Mouse (Mus musculus): ENCODE results near the gene Adcy5. TPM values are rescaled to one million over a fixed set of nuclear protein-coding genes. Genes with fewer than 3 reads are reported as not detected.
A peak's percentile ranks its signal among the peaks of the same experiment; 100 is the strongest.

Adcy5 gene
- total RNA-seq, 2 experiments from 2014 or later, result 122 to 142 TPM

DNA sequence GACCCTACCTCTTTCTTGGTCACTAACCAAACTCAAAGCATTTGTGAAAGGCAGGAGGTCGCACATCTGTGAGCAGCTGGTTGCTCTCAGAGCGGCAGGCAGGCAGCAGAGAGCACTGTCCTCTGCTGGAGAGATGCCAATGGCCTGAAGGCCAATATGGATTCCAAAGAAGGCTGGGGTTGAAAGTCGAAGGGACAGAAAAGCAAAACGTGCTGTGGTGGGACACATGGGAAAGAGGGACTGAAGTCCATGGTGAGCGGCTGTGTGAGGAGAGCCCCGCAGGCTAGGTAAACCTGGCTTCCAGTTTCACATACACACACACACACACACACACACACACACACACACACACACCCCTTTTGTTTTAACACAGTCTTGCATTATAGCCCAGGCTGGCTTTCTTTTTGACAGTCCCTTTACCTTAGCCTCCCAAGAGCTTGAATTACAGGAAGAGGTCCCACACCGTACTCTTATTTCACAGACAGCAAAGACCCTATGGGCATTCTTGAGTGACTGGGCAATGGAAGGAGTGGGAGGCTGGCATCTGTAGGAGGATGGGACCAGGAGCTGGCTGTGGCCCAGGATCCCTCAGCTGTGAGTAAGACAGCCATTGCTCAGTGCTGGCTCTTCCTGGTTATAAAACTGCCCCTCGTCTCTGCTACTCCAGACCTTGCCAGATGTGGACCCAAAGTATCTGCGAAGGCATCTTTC lies 45.9 kb downstream of the Adcy5 start:
- peak in 1 of 2 experiments; percentile 44 for DNase-seq (ENCODE audit: low spot score in 2 of 2)

DNA sequence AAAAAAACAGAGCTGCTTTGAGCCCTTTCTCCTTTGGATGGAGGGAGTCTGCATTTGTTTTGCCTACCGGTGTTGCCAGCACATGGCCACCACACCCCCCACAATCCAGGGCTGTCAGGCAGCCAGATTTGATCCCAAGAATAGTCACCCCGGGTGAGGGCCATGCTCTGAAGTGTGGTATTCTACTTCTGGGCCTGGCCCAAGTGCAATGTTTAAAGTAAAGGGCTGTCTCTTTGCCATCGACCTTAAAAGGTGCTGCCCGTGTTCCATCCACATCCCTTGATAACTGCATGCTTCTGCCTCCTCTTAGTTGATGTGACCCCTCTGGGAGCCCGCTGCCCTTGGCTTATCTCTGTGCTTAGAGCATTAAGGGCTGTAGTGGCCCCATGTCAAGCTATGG lies 46.6 kb downstream of the Adcy5 start:
- DNase-seq (ENCODE audit: low spot score in 2 of 2), result no peak

DNA sequence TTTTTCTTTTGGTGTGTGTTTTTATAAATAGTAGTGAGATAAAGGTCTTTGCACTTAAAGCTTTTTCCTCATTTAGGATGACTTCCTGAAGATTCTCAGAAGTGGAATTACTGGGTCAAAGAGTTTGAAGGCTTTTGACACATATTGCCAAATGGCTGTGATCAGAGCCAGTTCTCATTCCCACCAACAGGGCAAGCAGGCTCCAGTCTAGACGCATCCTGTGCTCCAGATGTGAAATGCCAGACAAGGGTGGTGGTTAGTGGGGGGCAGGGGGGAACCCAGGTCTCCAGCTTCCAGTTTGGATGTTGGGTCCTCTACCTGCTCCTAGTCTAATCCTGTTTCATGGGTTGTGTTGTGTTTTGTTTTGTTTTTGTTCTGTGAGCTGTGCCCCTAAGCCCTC lies 48.8 kb downstream of the Adcy5 start:
- no peak for DNase-seq (ENCODE audit: low spot score in 2 of 2)

DNA sequence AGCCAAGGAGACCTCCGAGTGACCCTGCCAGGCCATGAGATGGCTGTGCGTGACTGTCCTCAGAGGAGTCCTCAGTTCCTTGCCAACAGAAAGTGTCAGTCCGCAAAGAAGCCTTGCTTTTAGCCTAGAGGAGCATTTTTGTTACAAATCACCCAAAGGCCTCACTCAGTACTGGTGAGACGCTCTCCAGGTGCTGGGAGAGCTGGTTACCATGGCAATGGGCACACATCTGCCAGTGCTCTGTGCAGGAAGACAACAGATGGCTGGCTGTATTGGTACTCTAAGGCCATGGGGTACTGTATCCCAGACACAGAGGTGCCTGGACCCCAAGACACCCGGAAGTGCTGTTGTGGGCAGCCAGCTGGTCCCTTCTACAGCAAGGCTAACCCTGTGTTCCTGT lies 51.0 kb downstream of the Adcy5 start:
- no peak for DNase-seq (ENCODE audit: low spot score in 2 of 2)

DNA sequence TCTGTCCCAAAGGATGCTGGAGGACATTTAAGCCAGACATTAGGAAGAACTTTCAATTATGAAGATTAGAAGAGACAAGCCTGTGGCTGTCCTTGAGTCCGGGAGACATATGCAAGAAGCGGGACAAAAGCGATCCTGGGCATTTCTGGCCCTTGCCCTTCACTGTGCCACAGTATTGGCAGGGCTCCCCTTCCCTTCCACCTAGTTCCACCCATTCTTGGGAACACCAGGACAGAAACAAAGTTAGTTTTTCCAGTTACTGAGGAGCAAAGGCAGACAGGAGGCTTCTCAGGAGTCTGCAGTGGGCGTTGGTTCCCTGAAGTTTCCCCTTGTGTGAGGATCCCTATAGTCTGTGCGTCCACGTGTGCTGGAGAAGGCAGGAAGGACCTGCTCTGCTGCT lies 51.7 kb downstream of the Adcy5 start:
- no peak for DNase-seq (ENCODE audit: low spot score in 2 of 2)

DNA sequence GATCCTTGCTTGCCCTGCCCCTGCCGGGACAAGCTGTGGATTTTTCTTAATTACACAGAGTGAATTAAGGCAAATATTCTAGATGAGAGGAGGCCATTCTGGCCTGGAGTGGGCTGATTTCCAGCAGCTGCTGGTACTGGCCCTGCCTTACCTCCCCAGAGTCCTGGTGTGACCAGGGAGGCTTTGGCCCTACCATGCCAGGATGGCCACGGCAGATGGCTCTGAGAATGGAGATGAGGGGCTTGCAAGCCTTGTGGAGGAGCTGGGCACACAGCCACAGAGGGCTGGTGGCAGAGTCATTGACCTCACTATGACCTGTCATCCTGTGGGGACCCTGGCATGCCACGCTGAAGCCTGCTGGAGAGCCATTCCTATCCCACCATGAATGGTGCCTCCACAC lies 54.1 kb downstream of the Adcy5 start:
- DNase-seq (ENCODE audit: low spot score in 2 of 2), result no peak

DNA sequence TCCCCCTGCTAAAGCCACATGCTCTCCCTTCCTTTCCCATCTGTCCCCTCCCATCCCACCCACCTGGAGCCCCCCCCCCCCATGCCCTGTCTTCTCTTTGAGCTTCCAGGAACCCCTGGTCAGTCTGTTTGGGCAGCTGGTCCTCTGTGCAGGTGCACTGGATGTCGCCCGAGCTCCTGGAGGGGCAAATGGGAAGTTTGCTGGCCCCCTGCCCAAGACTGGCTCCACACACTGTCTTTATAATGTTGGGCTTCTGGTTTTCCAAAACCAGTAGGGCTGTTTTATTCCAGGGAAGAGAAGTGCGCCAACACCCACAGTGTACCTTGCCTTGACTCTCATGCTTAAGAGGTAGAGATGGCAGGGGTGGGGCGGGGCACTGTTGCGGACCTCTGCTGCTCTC lies 55.1 kb downstream of the Adcy5 start:
- no peak for DNase-seq (ENCODE audit: low spot score in 2 of 2)

DNA sequence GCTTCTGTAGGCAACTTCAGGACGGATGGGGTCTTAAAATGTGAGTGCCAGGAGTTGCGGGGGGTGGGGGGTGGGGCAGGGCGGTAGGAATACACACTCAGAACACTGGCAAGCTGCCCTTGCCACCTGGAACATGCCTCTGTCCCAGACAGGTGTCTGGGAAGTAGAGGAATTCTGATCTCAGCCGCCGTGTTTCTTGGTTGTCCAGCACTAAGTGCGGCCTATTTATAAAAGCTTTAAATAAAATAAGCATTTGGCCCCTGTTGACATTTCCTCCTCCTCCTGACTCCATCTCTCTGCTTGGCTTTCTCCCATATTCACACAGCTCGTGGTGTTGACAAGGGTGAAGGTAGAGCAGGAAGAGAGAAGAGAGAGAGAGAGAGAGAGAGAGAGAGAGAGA lies 60.4 kb downstream of the Adcy5 start:
- DNase-seq (ENCODE audit: low spot score in 2 of 2), result no peak

DNA sequence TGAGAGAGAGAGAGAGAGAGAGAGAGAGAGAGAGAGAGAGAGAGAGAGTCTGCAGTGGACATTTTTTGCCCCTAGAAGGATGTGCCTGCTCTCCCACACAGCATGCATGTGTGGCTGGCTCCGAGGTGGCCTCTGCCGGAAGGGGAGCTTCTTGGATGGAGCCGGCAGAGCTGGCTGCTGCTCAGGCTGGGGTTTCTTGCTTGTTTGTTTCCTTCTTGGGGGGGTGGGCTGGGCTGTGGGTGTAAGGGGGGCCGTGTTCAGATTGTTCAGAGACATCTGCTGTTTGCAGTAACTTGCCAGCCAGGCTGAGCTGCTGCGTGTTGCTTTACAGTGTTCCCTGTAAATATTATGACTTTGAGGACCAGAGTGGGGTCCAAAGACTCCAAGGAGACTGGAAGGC lies 60.8 kb downstream of the Adcy5 start:
- DNase-seq (ENCODE audit: low spot score in 2 of 2), result no peak

DNA sequence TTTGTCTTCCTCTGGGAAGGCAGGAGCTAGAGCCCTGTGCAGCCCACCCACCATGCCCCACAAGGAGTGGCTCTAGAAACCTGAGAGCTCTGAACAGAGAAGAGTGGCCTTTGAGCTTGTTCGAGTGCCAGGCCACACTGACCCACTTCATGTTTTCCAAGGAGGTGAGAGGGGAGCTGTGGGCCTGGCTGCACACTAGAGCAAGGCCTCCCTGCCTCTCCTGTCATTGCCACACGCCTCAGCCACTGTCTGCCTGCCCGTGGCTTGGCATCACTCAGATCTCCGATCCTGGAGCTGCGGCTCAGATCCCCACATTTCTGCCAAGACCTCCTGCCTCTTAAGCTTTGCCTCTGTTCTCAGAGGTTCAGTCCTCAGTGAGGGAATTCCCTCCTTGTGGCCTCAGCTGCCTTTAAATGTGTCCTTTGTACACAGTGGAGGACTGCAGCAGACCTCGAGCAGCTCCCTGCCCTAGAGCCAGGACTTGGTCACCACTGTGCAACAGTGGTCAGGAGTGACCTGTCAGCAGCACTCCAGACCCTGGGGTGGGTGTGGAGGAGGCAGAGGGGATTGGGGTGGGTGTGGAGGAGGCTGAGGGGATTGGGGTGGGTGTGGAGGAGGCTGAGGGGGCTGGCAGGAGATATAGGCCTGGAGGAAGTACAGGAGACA lies 62.3 kb downstream of the Adcy5 start:
- DNase-seq (ENCODE audit: low spot score in 2 of 2), result no peak

DNA sequence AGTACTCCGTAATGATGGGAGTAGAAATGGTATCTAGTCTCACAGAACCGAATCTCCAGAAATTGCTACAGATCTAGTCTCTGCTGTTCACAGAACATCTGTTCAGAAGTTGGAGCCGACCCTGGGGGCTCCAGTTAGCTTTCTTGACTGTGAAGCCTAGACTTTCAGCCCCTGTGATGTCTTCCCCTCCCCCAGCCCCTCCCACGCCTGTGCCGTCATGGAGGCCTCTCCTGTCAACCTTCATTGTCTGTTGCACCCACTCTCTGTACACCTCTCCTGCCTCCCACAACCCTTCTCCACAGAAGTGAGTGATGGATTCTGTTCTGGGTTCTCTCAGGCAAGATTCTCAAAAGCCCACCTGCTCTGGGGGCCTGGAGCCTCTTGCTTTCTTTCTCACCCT lies 65.7 kb downstream of the Adcy5 start:
- no peak for DNase-seq (ENCODE audit: low spot score in 2 of 2)

DNA sequence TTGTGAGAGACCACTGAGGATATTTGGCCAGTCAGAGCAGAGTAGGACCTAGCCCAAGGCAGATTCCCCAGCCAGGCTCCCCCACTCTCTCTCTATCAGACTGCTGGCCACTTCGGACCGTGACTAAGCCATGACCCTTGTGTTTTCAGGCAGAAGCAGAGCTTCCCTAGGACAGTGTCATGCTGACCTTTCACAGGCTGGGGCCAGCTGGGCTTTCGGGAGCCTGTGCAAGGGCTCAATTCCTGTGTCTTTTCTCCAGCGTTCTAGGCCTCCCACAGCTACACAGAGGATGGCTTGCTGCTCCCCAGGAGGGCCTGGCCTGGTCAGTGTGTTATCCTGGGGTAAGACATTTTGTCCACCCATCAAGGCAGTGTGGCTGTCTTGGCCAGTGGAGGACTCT lies 66.9 kb downstream of the Adcy5 start:
- no peak for DNase-seq (ENCODE audit: low spot score in 2 of 2)

DNA sequence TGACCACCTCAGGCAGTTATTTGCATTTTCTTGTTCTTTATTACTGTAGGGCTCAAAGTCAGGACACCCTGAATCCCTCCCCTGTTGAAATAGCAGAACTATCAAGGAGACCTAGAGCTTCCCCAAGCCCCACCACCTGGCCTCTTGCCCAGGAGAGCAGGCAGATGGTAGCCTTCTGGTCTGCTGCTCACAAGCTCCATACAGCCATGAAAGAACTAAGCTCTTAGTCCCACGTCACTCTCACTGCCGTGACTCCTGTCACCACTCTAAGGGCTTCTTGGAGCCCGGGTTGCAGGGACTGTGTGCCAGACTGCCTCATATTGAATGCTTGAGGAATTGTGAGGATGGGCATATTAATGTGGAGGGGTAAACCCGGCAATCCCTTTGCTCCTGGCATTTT lies 69.3 kb downstream of the Adcy5 start:
- DNase-seq (ENCODE audit: low spot score in 2 of 2), result no peak

DNA sequence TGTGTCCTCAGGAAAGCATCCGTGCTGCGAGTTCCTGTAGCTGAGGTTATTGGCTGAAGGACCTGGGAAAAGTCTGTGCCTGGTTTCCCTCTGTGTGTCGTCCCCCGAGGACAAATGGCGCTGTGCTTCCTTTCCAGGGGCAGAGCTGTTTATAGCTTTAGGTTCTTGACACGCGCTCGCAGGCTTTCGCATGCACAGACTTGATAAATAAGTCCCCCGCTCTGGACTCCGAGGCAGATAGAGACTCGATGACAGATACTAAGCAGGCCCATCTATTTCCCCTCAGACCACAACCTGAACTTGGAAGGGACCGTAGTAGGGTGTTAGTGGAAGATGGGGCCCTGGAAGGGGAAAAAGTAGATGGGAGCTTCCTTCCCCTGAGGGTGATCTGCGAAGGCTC lies 70.0 kb downstream of the Adcy5 start:
- DNase-seq (ENCODE audit: low spot score in 2 of 2), result no peak

DNA sequence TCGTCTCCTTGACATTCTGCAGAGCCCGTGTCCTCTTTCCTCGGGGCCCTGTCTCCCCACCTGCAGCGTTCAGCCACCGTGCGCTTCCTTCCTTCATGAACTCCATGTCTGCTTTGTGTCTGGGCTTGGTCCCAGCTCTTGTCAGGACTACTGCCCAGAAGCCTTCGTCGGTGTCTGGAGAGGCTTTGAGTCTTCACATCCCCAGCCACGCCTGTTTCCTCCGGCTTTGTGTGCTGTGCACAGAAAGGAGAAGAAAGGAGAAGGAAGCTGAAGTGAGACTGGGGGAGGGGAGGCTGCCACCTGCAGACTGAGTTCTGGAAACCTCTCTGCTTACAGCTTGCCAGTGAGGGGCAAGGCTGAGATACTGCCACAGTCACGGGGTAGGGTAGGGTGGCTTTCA lies 74.9 kb downstream of the Adcy5 start:
- no peak for DNase-seq (ENCODE audit: low spot score in 2 of 2)

DNA sequence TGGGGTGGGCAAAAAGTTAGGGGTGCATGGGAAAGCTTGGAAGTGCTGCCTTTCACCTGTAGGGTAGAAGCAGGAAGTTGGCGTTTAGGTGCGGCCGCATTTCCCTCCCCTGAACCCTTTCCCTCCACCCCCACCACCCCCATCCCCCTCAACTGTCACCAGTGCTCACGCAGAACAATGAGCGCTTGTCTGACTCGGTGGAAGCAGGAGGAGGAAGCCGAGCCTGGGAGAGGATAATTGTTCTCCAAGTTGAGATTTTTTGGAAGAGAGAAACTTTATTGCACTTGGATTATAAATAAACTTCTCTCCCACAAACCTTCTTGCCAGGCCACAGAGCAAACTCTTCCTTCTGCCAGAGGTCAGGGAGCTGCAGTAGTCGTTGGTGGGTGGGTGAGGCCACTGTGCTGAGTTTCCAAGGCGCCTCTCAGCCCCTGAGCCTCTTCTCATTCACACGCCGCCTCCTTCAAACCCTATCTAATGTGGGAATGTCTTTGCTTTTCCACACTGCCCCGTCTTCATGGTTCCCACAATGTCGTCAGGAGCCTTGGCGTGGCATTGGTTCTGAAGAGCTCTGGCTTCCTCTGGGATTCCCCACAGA lies 77.6 kb downstream of the Adcy5 start:
- DNase-seq (ENCODE audit: low spot score in 2 of 2), result no peak

DNA sequence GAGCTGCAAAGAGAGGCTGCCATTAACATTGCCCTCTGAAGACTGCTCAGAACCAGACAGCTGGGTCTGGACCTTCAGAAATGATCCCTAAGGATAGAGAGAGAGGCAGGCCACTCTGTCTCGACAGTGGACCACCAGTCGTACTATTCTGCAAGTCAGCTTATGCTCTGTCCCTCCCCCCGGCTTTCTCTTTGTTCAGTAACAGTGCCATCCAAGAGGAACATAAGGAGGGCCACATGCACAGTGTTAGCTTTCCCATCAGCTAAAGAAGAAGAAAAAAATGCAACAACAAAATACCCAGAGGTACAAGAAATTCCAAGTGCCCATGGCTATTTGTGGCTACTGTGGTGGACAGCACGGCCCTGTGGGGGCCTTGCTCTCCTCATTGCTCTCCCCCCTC lies 78.7 kb downstream of the Adcy5 start:
- no peak for DNase-seq (ENCODE audit: low spot score in 2 of 2)

DNA sequence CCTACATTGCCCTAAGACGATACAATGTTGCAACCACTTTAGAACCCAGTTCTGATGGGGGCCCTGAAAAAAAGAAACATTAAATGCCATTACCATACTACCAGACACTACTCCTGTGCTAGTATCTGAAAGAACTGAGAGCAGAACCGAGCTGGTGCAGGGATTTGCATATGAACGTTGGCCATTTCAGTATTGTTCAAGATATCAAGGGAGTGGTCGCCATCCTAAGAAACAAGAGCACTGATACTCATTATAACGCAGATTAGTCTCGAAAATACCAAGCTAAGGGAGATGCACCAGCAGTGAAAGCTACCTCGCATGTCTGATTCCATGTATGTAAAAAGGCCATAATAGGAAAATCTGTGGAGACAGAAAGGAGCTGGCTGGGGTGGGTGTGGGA lies 82.4 kb downstream of the Adcy5 start:
- no peak for DNase-seq (ENCODE audit: low spot score in 2 of 2)

DNA sequence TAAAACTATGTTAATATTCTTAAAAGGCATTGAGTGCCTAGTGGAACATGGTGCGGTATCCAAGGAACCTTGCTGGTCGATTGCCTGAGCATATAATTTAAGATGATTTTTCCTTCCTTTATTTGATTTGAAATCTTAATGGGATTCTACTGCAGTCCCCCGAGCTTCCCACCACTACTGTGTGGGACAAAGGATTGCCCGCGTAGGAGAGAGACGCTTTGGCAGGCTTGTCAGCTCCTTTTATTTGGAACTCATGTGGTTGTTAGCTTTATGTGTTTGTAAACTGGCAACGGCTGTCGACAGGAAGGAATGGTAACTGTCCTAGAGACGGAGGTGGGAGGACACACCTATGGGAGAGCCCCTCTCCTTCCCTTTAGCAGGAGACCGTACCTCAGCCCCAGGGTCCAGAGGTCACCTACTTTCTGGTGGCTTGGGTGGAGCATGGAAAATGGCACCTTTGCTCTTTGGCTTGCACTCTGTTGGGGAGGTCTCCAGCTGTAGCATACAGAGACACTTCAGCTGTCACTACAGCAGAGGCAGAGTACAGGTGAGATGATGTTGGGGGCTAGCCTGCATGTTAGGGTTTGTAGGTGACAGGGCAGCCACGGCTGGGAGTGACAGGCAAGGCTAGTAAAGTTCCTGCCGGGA lies 84.8 kb downstream of the Adcy5 start:
- DNase-seq (ENCODE audit: low spot score in 2 of 2), result no peak

DNA sequence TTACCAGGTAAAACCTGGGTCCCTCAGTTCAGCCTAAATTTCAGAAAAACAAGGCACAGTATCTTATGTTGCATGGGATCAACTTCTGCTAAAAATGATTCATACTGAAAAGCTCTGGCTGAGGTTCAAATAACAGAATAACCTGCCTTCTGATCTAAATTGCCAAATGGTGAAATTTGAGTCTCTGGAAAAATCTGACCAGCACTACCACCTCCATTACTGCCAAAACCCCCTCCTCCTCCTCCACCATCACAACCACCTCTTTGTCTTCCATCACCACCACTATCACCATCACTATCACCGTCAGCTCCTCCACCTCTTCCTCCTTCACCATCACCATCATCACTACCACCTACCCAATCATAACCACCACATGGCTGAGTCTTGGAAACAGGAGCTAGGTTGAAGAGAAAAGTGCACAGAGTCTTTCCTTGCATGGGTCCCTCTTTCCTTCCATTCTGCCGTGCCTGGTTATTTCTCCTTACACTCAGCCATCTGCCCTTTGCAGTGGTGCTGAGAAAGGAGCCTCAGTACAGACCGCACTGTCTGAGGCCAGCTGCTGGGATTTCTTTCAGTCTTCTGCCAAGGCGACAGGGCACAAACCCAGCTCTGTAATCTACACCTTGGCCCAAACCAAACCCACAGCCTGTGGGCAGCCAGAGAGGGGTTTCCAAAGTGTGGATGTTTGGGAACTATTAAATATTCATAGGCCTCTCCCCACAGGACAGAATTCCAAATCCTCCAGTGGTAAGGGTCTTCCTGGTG lies 85.5 kb downstream of the Adcy5 start:
- no peak for DNase-seq (ENCODE audit: low spot score in 2 of 2)

DNA sequence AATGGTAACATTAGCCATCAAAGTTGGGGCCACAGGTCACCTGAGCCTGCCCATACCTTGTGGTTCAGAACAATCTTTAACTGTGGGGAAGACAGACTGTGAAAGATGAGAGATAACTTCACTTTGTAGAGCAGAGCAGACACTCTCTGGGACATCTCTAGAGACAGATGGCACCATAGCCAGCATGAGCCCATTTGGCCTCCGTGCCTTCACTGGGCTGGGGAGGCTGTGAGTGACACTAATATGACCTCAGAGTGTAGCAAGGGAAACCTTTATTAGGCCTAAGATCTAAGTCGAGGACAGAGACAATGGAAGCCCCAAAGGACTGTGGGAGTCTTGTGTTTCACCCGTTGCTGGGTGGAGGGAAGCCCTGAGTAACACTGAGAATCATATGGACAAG lies 92.7 kb downstream of the Adcy5 start:
- DNase-seq (ENCODE audit: low spot score in 2 of 2), result no peak

DNA sequence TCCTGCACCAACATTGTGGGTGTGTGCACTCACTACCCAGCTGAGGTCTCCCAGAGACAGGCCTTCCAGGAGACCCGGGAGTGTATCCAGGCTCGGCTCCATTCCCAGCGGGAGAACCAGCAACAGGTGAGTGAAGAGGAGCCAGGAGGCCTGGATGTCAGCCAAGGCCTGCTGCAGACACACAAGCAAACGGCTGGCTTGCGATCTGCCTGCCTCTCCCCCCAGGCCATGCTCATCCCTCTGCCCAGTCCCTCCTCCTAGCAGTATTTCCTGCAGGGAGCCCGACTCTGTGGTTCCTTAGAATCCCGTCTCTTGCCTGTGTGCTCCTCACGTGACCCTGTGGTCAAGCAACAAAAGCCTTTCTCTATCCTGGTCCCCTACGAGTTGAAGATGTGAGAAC lies 94.1 kb downstream of the Adcy5 start:
- DNase-seq (ENCODE audit: low spot score in 2 of 2), result peak in 1 of 2 experiments; percentile 36

Measured in left cerebral cortex, adult 18-20 months (tissue).